Mouse (Mus musculus) cortical plate, adult 2 months (tissue): ENCODE data around the gene Prkar2b.
A peak's percentile ranks its signal among the peaks of the same experiment; 100 is the strongest.

ENCODE experiments used
- CTCF ChIP-seq: fragments of 200-500 bp; IDR thresholded peaks from 2 replicates; pipeline ENCODE4 v1.5.1; 2011; ENCODE audit warnings: mild to moderate bottlenecking, control low read depth, low read length; ENCODE audit not compliant: insufficient read depth; ENCODE audit errors: extremely low read depth
- POLR2A ChIP-seq: fragments of 200-500 bp; IDR thresholded peaks from 2 replicates; pipeline ENCODE4 v1.6.1; 2011; ENCODE audit warnings: mild to moderate bottlenecking, low read length, control low read depth; ENCODE audit not compliant: insufficient read depth; ENCODE audit errors: extremely low read depth

DNA sequence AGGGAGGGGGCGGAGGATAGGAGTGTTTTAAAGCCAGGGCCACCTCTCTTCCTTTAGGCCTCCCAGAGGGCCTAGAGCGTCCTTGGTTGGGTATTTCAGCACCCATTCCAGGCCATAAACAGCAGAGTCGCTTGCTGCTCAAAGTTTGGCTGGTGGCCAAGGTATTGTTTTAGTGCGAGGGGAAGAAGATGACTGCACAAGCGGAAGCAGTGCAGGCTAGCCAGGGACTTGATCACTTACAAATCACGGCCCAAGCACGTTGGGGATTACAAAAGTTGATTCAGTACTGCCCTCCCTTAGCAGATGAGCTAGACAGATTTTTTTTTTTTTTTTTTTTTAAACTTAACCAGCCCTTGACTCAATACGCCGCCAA, 110.5 kb downstream of the Prkar2b start:
- TF ChIP-seq POLR2A (peak; percentile 50; the same call in 1 of the 2 replicates), CTCF (no peak)
